Mouse (Mus musculus): Measurements from ENCODE around the gene Rabep2.

DNA sequence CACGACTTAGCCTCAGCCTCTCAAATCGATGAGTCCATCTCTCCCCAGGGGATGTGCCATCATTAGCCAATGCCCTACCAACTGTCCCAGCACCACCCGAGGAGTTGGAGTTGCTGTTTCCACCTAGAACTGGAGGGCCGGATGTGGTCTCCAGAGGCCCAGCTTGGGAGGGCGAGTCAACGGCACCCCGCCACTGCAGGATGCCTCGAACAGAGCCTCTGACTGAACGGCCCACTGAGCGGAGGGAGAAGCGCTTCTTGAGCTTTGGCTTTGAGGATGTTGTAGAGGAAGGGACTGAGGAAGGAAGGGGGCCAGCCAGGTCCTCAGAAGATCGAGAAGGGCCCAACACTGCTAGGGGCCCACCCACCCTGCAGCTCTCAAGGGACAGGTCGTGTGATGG is 43.7 kb downstream of the Rabep2 start:
- TF ChIP-seq CTCF (IDR thresholded peaks at IDR 0.05; ENCODE audit: low read depth) = no peak
- TF ChIP-seq EP300 (IDR thresholded peaks at IDR 0.05; ENCODE audit: low read depth) = no peak
